Mouse (Mus musculus) hindbrain, embryonic 14.5 days (tissue): ENCODE results near the gene Med22. TPM values are rescaled to one million over a fixed set of nuclear protein-coding genes. Genes with fewer than 3 reads are reported as not detected.

ENCODE experiments used
- ATAC-seq: fragments of 200-750 bp; cut with Nextera tagmentation; 2 replicates; pipeline ENCODE4 v1.8.0; 2017; ENCODE audit warnings: moderate number of reproducible peaks, mild to moderate bottlenecking, moderate TSS enrichment, moderate library complexity; ENCODE audit not compliant: low FRiP score
- DNase-seq: peaks from one replicate; pipeline ENCODE4 v3.0.0-alpha.2; 2015; ENCODE audit warnings: low spot score
- H3K27ac ChIP-seq: fragments of 300-500 bp; sonication (generic); 2 replicates; pipeline ENCODE4 v1.5.1; 2014; ENCODE audit warnings: mild to moderate bottlenecking, moderate library complexity
- H3K27me3 ChIP-seq: fragments of 300-500 bp; sonication (generic); 2 replicates; pipeline ENCODE4 v1.6.1; 2014; ENCODE audit warnings: mild to moderate bottlenecking, low read length, mixed read lengths; ENCODE audit not compliant: control insufficient read depth, insufficient read depth
- H3K36me3 ChIP-seq: fragments of 300-500 bp; sonication (generic); replicated peaks from 2 replicates; pipeline ENCODE4 v1.6.1; 2014; ENCODE audit not compliant: control insufficient read depth, insufficient read depth
- H3K4me1 ChIP-seq: fragments of 300-500 bp; sonication (generic); replicated peaks from 2 replicates; pipeline ENCODE4 v1.6.1; 2014; ENCODE audit warnings: antibody characterized with exemption, low read length, mixed read lengths; ENCODE audit not compliant: control insufficient read depth, insufficient read depth
- H3K4me2 ChIP-seq: fragments of 300-500 bp; sonication (generic); replicated peaks from 2 replicates; pipeline ENCODE4 v1.6.1; 2014; ENCODE audit warnings: mild to moderate bottlenecking, moderate library complexity
- H3K4me3 ChIP-seq: fragments of 300-500 bp; sonication (generic); replicated peaks from 2 replicates; pipeline ENCODE4 v1.5.1; 2014; ENCODE audit warnings: mild to moderate bottlenecking, low read length
- H3K9ac ChIP-seq: fragments of 300-500 bp; sonication (generic); 2 replicates; pipeline ENCODE4 v1.6.1; 2014
- H3K9me3 ChIP-seq: fragments of 300-500 bp; sonication (generic); 2 replicates; pipeline ENCODE4 v1.6.1; 2016; ENCODE audit warnings: low read length; ENCODE audit not compliant: control insufficient read depth
- WGBS: fragments of 180-500 bp; shearing (Covaris S2); extraction: QIAGEN DNeasy Blood & Tissue Kit; methylation state at CpG from one replicate; pipeline ENCODE4 v1.1.7; 2014; 5-methylcytosine and 5-hydroxymethylcytosine counted together
- polyA plus RNA-seq: library from polyadenylated mRNA; unstranded; fragments of >200 nt; fragmentation: Nextera tagmentation; extraction: Ambion mirVana; gene quantifications from 2 replicates; pipeline ENCODE4 v1.2.1, GENCODE M21; 2014

Med22 gene
- 113 TPM in 2 replicates for polyA plus RNA-seq

GRCm38 (mm10) chr2:26910124-26910993 lies at the start of gene Med22, which contains the start of gene Rpl7a:
Gene Med22 (minus strand): TSS chr2:26910677.
Gene Rpl7a (plus strand): TSS chr2:26910764.
- Histone ChIP-seq H3K4me2 (peak within 1 kb of the TSS; percentile 100), H3K9ac (peak within 1 kb of the TSS; percentile 91), H3K27me3 (no peaks in the 10 kb centered on the region), H3K36me3 (peaks cover 67% of the 10 kb centered on the region), H3K27ac (peak within 1 kb of the TSS; percentile 91), H3K9me3 (no peaks in the 10 kb centered on the region), H3K4me3 (peak within 1 kb of the TSS; percentile 78), H3K4me1 (peaks cover 35% of the 10 kb centered on the region)
- peak; percentile 100 for DNase-seq
- peak; percentile 91 for ATAC-seq
- WGBS = under 1% methylated on average over 69 of the region's 74 CpGs

- 90% methylated on average over 2 of the region's 2 CpGs for WGBS
- ATAC-seq (no peak), DNase-seq (no peak)
- Histone ChIP-seq H3K4me3 (no peak overlapping the region), H3K4me1 (no peaks in the 10 kb centered on the region; the same call in 1 of the 2 replicates), H3K4me2 (no peak overlapping the region), H3K36me3 (peaks cover 86% of the 10 kb centered on the region), H3K27ac (no peak overlapping the region), H3K27me3 (no peaks in the 10 kb centered on the region), H3K9ac (no peak overlapping the region), H3K9me3 (no peaks in the 10 kb centered on the region)
These were observed 47.0 kb upstream of the Med22 start for GRCm38 (mm10) chr2:26957488-26957859.

GRCm38 (mm10) chr2:26956811-26957487 lies 46.5 kb upstream of the Med22 start:
- Histone ChIP-seq H3K9ac (no peak overlapping the region), H3K4me2 (no peak overlapping the region), H3K4me1 (no peaks in the 10 kb centered on the region; the same call in 1 of the 2 replicates), H3K27me3 (no peaks in the 10 kb centered on the region), H3K27ac (no peak overlapping the region), H3K4me3 (no peak overlapping the region), H3K36me3 (peaks cover 87% of the 10 kb centered on the region), H3K9me3 (no peaks in the 10 kb centered on the region)
- DNase-seq (no peak), ATAC-seq (no peak)
- WGBS = 96% methylated on average over 12 of the region's 12 CpGs

- Histone ChIP-seq H3K9ac (no peak overlapping the region), H3K4me1 (no peaks in the 10 kb centered on the region), H3K4me3 (no peak overlapping the region), H3K27me3 (no peaks in the 10 kb centered on the region), H3K4me2 (no peak overlapping the region), H3K9me3 (no peaks in the 10 kb centered on the region), H3K36me3 (peaks cover 84% of the 10 kb centered on the region), H3K27ac (no peak overlapping the region)
- ATAC-seq (no peak), DNase-seq (no peak)
- WGBS = 93% methylated on average over 2 of the region's 2 CpGs
These were observed 44.4 kb upstream of the Med22 start for GRCm38 (mm10) chr2:26954735-26955395.

- Histone ChIP-seq H3K27ac (no peak overlapping the region), H3K27me3 (no peaks in the 10 kb centered on the region), H3K9me3 (no peaks in the 10 kb centered on the region), H3K4me2 (no peak overlapping the region), H3K4me1 (no peaks in the 10 kb centered on the region), H3K4me3 (no peak overlapping the region), H3K36me3 (peaks cover 71% of the 10 kb centered on the region), H3K9ac (no peak overlapping the region)
- no peak for ATAC-seq
- DNase-seq = no peak
- 94% methylated on average over 8 of the region's 8 CpGs for WGBS
These were observed 42.4 kb upstream of the Med22 start for GRCm38 (mm10) chr2:26952866-26953265.

- H3K27me3 ChIP-seq = no peaks in the 10 kb centered on the region
These were observed 41.7 kb upstream of the Med22 start for GRCm38 (mm10) chr2:26952193-26952592.

GRCm38 (mm10) chr2:26951346-26951905 lies 40.9 kb upstream of the Med22 start:
- ATAC-seq = no peak
- 87% methylated on average over 8 of the region's 8 CpGs for WGBS

More at GRCm38 (mm10) chr2:26952193-26952592, 41.7 kb upstream of the Med22 start:
- Histone ChIP-seq H3K27ac (no peak overlapping the region), H3K9ac (no peak overlapping the region), H3K4me2 (no peak overlapping the region), H3K4me1 (no peaks in the 10 kb centered on the region), H3K9me3 (no peaks in the 10 kb centered on the region), H3K4me3 (no peak overlapping the region), H3K36me3 (peaks cover 70% of the 10 kb centered on the region)
- ATAC-seq (no peak), DNase-seq (no peak)
- 96% methylated on average over 4 of the region's 4 CpGs for WGBS

GRCm38 (mm10) chr2:26950411-26950810 lies 39.9 kb upstream of the Med22 start:
- no peak overlapping the region for H3K9ac ChIP-seq
- H3K9me3 ChIP-seq = no peaks in the 10 kb centered on the region
- ATAC-seq (no peak), DNase-seq (no peak)
- H3K4me3 ChIP-seq = no peak overlapping the region
- H3K4me1 ChIP-seq = no peaks in the 10 kb centered on the region
- 91% methylated on average over 2 of the region's 2 CpGs for WGBS
- no peak overlapping the region for H3K4me2 ChIP-seq
- H3K27me3 ChIP-seq = no peaks in the 10 kb centered on the region
- no peak overlapping the region for H3K27ac ChIP-seq
- peaks cover 52% of the 10 kb centered on the region for H3K36me3 ChIP-seq

More at GRCm38 (mm10) chr2:26951346-26951905, 40.9 kb upstream of the Med22 start:
- Histone ChIP-seq H3K27me3 (no peaks in the 10 kb centered on the region), H3K4me2 (no peak overlapping the region), H3K36me3 (peaks cover 63% of the 10 kb centered on the region), H3K4me1 (no peaks in the 10 kb centered on the region), H3K9me3 (no peaks in the 10 kb centered on the region), H3K9ac (no peak overlapping the region), H3K27ac (no peak overlapping the region), H3K4me3 (no peak overlapping the region)
- DNase-seq = no peak

- Histone ChIP-seq H3K4me2 (no peak overlapping the region), H3K36me3 (peaks cover 9% of the 10 kb centered on the region; the same call in 1 of the 2 replicates), H3K27me3 (no peaks in the 10 kb centered on the region), H3K9ac (no peak overlapping the region), H3K4me3 (no peak overlapping the region), H3K4me1 (no peaks in the 10 kb centered on the region), H3K27ac (no peak overlapping the region), H3K9me3 (no peaks in the 10 kb centered on the region)
- 83% methylated on average over 3 of the region's 3 CpGs for WGBS
- DNase-seq (no peak), ATAC-seq (no peak)
These were observed 32.8 kb upstream of the Med22 start for GRCm38 (mm10) chr2:26943253-26943652.
